Mouse (Mus musculus) megakaryocyte, embryonic 14.5 days (primary cell): ENCODE results near the gene Arhgdia.

Experiments used
- FLI1 ChIP-seq: IDR thresholded peaks from 2 replicates; pipeline ENCODE4 v1.6.1; 2012; ENCODE audit warnings: low read length, inconsistent platforms, mixed read lengths
- GATA1 ChIP-seq: IDR thresholded peaks from 3 replicates; pipeline ENCODE4 v1.6.1; 2012; ENCODE audit warnings: mixed read lengths, low read length, inconsistent platforms, borderline replicate concordance

DNA sequence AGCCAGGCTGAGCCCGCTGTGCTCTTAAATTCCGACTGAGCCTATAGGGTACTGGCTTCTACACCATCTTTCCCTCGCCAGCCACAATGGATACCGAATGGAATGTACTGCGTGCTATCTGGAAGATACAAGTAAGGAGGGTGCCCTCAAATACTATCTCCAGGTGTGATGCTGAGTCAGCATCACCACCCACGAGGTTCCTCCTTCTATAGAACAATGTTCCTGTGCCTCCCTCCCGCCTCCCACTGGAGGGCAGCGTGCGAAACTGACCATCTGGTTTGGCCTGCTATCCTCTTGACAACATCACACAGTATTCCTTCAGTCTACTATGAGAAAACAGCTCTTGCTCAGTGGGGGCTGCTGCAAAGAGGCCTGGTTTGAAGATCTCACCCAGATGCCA lies 16.3 kb downstream of the Arhgdia start:
- TF ChIP-seq GATA1, result no peak
- TF ChIP-seq FLI1, result no peak
